Mouse (Mus musculus): ENCODE results near the gene Nagpa. TPM values are rescaled to one million over a fixed set of nuclear protein-coding genes. Genes with fewer than 3 reads are reported as not detected.
"Not testable (repeated sequence)": the region's sequence is repeated elsewhere in the genome, so short reads cannot be mapped to it uniquely, and the experiment has no call there.

The Nagpa gene
- total RNA-seq (2022), result 10 to 100 TPM; 13.8 to 16.8 (median 14.5) TPM

GRCm38 (mm10) chr16:5203668-5204433 lies at the start of gene Nagpa:
Nagpa (minus strand) TSS chr16:5204012.
- DNase-seq (ENCODE audit: low spot score), result peak; percentile 71

- DNase-seq (ENCODE audit: low spot score), result no peak
Measured at GRCm38 (mm10) chr16:5252260-5252659, 48.4 kb upstream of the Nagpa start.

DNA sequence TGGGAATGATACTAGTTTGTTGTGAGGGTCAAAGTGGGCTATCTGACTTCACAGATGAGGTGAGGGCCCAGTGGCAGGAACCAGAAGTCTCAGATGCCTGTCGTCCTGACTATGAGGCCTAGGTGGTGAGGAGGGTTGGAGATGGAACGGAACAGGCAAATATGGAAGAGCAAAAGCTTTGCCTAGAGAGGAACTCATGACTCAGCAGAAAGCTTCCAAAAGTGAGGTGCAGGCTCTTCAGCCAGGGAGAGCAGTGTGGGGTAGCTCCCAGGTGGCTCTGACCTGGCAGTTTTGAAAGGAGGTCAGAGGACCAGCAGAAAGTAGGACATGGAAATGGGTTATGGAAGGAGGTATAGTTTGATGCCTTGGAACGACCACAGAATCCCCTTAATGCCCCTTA lies 47.1 kb upstream of the Nagpa start:
- DNase-seq (ENCODE audit: low spot score), result no peak

DNA sequence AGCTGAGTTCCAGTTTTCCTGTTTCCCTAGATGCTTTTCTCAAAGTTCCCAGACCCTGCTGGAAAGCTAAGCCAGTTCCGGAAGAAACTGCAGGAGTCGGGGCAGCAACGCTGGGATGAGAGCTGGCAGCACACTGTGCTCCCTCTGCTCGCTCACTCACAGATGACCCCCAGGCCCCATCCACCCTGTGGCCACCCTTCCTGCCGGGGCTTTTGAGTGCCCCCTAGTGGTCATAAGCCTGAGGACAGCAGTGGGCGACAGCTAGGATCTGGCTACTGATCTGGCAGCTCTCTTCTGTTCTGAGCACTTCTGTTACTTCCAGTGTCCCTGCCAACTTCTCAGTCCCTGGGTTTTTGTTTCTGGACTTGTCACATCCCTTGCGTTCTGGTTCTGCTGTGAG lies 40.6 kb upstream of the Nagpa start:
- peak; percentile 71 for DNase-seq (ENCODE audit: low spot score)

DNA sequence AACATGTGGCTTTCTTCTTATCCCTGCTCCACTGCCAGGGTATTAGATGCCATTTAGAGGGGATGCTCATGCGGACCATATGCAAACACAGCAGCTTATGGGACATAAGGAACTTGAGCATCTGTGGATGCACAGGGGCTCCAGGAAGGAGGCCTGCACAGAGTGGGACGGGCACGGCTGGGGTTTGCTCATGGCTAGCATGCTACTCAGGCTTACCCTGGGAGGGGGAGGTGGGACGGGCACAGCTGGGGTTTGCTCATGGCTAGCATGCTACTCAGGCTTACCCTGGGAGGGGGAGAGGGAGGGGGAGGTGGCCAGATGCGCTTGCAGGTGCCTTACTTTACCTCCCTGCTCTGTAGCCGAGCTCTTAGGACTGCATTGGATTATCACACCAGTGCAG lies 39.1 kb upstream of the Nagpa start:
- no peak for DNase-seq (ENCODE audit: low spot score)

- no peak for DNase-seq (ENCODE audit: low spot score)
Measured at GRCm38 (mm10) chr16:5242355-5242754, 38.5 kb upstream of the Nagpa start.

GRCm38 (mm10) chr16:5233418-5234313 lies 29.9 kb upstream of the Nagpa start, which contains the start of gene Alg1:
Alg1 (plus strand) TSS chr16:5233621.
- peak; percentile 94 for DNase-seq (ENCODE audit: low spot score)

DNA sequence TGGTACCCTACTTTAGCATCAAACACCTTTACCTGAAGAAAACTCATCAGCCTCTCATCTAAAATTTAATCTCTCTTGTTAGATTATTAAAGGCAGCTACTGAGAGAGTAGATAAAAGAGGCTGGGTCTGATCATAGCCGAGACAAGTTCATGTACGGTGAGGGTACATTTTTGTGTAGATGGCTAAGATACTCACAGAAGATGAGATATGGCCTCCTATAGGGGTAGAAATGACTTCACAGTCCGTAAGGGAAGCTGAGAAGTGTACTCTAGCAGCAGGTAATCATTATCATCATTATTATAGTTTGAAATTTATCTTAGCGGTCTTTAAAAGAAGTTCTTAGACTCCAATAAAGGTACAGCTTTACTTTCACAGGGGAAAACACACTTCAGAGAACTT lies 29.2 kb upstream of the Nagpa start:
- DNase-seq (ENCODE audit: low spot score), result no peak

GRCm38 (mm10) chr16:5228103-5228502 lies 24.3 kb upstream of the Nagpa start:
- not testable (repeated sequence) for DNase-seq (ENCODE audit: low spot score)

DNA sequence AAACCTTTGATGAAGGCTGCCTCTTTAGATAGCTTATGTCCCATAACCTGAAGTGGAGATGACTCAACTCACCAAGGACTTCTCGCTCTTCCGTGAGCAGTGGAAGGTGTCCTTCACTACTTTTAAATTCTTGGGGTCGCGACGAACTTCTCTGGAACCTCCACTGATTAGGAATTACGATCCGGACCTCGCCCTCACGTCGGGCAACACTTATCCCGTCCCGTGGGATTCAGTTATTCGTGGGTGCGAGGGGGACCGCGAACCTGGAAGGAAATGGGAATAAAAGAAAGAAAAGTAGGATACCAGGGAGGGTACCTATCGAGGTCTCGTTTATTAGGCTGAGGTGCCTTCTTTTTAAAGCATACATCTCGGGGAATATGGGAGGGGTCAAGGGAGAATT lies 23.7 kb upstream of the Nagpa start:
- DNase-seq (ENCODE audit: low spot score), result not testable (repeated sequence)

DNA sequence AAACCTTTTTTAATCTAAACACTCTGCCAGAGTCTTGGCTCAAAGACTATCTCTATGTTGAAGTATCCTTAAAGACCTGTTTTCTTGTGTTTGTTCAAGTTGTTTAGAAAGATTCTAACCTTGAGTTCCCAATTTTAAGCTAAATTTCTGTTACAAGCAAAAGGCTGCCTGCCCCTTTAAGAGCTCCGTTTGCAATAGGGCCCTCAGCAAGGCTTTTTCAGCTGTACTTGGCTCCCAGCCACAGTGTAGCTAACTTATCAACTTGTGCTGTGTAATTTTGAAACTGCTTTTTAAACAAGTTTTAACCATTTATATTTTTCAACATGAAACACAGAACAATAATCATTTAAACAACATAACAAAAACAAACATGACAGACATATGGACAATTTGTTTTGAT lies 22.7 kb upstream of the Nagpa start:
- peak; percentile 31 for DNase-seq (ENCODE audit: low spot score)

GRCm38 (mm10) chr16:5222140-5222539 lies 18.3 kb upstream of the Nagpa start, which contains the start of gene AU021092:
AU021092 (minus strand) TSS chr16:5222299.
- DNase-seq (ENCODE audit: low spot score), result peak; percentile 46

- DNase-seq (ENCODE audit: low spot score), result no peak
Measured at GRCm38 (mm10) chr16:5221403-5221802, 17.6 kb upstream of the Nagpa start.

DNA sequence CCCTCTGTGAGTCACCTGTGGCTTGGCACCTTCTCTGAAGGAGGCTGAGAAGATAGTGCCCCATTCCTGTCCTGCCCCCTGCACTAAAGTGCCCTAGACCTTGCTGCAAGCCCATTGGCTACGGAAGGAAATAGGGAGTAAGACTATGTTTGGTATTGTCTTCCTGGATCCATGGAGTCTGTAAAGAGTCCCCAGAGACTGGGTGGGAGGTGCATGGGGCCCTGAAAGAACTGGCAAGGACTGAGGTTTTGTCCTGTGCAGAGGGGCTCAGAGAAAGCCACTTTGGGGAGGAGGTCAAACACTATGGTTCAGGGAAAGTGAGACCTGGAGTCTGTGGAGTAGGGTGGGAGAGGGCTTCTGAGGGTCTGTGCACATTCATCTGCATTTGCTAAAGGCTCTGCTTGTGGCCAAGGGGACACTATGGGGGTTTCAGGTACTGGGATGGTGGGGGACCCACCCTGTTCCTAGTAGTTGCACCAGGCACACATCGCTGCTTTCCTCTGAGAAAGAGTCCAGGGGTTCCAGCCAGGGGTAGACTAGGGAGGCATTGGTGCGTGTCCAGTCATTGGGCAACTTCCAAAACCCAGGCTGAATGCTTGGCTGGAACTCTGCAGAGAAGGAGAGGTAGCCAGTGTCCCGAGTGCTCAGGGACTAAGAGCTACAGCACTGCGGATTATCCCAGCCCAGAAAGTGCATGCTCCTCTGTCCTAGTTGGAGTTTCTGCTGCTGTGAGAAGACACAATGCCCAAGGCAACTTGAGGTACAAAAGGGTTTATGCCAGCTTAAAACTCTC lies 13.7 kb upstream of the Nagpa start:
- peak; percentile 28 for DNase-seq (ENCODE audit: low spot score)

- DNase-seq (ENCODE audit: low spot score), result no peak
Measured at GRCm38 (mm10) chr16:5216686-5217085, 12.9 kb upstream of the Nagpa start.

GRCm38 (mm10) chr16:5214126-5214525 lies 10.3 kb upstream of the Nagpa start:
- DNase-seq (ENCODE audit: low spot score), result no peak

GRCm38 (mm10) chr16:5212150-5212549 lies 8.3 kb upstream of the Nagpa start:
- no peak for DNase-seq (ENCODE audit: low spot score)

DNA sequence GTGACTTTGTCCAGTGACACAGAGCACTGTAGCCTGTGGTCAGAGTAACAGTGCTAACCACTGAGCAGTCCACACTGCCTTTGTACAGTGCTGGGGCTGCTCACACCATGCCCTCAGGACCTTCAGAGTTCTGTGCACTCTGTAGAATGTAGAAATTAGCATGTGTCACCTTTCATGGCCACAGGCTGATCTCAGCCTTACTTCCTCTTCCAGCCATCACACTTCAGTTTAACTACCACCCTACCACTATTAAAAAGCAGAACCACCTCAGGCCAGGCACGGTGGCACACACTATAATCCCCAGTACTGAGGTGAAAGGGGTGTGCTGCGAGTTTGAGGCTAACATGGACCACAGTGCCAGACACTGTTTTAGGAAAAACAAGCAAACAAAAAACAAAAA lies 6.6 kb upstream of the Nagpa start:
- no peak for DNase-seq (ENCODE audit: low spot score)

- DNase-seq (ENCODE audit: low spot score), result no peak
Measured at GRCm38 (mm10) chr16:5206051-5206450, 2.2 kb upstream of the Nagpa start.

DNA sequence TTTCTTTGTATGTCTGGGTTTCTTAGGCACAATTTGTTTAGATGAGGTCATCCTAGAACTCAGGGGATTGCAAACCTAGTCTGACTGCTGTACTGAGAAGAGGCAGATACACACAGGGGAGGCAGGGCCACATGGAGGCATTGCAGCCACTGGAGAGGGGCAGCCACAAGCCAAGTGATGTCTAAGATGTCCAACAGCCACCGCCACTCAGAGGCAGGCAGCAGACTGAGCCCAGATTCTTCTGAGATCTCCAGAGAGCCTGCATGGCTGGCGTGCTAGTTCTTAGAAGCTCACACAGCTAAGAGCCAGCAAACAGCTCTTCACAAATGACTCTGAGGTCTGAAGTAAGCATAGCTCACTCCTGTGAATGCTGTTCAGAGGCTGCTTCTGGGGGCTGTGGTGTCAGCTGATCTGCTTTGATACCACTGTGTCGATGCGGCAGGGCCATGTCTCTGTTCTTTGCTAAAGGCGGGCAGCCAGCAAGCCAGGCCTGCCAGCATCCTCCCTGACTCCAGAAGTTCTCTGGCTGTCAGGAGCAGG lies 1.7 kb upstream of the Nagpa start:
- no peak for DNase-seq (ENCODE audit: low spot score)

DNA sequence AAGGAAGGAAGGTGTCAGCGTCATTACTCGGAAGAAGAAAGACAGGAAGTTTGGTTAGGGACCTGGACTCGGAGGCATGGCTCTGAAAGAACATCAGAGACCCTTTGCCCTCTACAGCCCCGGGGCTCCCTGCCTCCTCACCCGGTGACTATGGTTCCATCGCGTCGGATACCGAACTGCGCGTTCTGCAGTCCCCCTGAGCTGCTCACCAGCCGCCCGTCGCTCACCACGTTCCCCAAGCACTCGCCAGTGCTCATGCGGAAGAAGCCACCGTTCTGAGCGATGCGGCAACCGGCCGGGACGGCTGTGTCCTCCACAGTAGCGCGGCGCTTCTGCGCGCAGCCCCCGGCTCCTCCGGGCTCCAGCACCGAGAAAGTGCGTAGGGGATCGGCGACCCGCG lies 612 bp downstream of the Nagpa start:
- DNase-seq (ENCODE audit: low spot score), result no peak

- peak; percentile 52 for DNase-seq (ENCODE audit: low spot score)
Measured at GRCm38 (mm10) chr16:5202681-5203080, 1.1 kb downstream of the Nagpa start.

Measured in heart, adult 8-10 months (tissue).